Comparison of ENCODE assay signal across 12 mouse cellular contexts in genomic region chr15:90420776-90421175, GRCm38 (mm10).
DNase-seq lines count a peak whose midpoint lies in the region; ATAC-seq and TF ChIP-seq lines count a peak whose summit lies in the region.
"Had no signal": no experiment of that assay in that cellular context is flagged by ENCODE, and none has a peak within 500 bp of the region (broad histone marks: within the 10 kb centered on the region; RNA-seq: fewer than 3 reads in every experiment).

No protein-coding gene starts in this region.

- no peak for ATAC-seq in heart, embryonic 11.5 days (replicated peaks; ENCODE audit: insufficient number of reproducible peaks, low FRiP score, low TSS enrichment)
- ATAC-seq in lung, postnatal 0 days: no peak
- no peak for ATAC-seq in midbrain, embryonic 16.5 days

- no peaks in the 10 kb centered on the region for H3K4me1 ChIP-seq in heart, embryonic 11.5 days (ENCODE audit: control insufficient read depth, insufficient read depth, low read length)
- H3K4me1 ChIP-seq in lung, postnatal 0 days (ENCODE audit: insufficient read depth, low read depth, low read length): no peaks in the 10 kb centered on the region
- no peaks in the 10 kb centered on the region for H3K4me1 ChIP-seq in MEL (ENCODE audit: control insufficient read depth in 1 of 2, insufficient read depth in 2 of 2, low read length in 2 of 2)
- H3K4me1 ChIP-seq in midbrain, embryonic 16.5 days (ENCODE audit: control insufficient read depth, insufficient read depth, low read length): peaks cover 6% of the 10 kb centered on the region; the same call in 1 of the 2 replicates

- H3K79me2 ChIP-seq in MEL (ENCODE audit: control insufficient read depth, insufficient read depth, low read length, poor library complexity): no peaks in the 10 kb centered on the region

- TF ChIP-seq RAD21 in MEL (IDR thresholded peaks at IDR 0.05; ENCODE audit: low read depth, low read length): no peak

- no peak overlapping the region for H3K4me2 ChIP-seq in heart, embryonic 11.5 days
- H3K4me2 ChIP-seq in lung, postnatal 0 days (replicated peaks; ENCODE audit: low read depth, low read length): no peak overlapping the region
- H3K4me2 ChIP-seq in midbrain, embryonic 16.5 days (ENCODE audit: low read length): no peak overlapping the region
- H3K4me2 ChIP-seq: forebrain, embryonic 12.5 days; midbrain, embryonic 12.5 days had no signal

- peak; percentile 37; the same call in 1 of the 2 replicates for TF ChIP-seq CTCF in lung, postnatal 0 days (IDR thresholded peaks at IDR 0.05)
- peak; percentile 4 to 20 (median 11); a peak in 1 of 6 replicates for TF ChIP-seq CTCF in MEL (IDR thresholded peaks at IDR 0.05 in 2 of 3, conservative IDR thresholded peaks at IDR 0.05 in 1 of 3; ENCODE audit: control insufficient read depth in 1 of 3, insufficient read depth in 1 of 3, low read depth in 2 of 3, low read length in 3 of 3, poor library complexity in 1 of 3, severe bottlenecking in 1 of 3)

- H3K4me3 ChIP-seq in heart, embryonic 11.5 days (ENCODE audit: low read depth, low read length): no peak overlapping the region
- no peak overlapping the region for H3K4me3 ChIP-seq in lung, postnatal 0 days (ENCODE audit: low read depth, low read length)
- no peak overlapping the region for H3K4me3 ChIP-seq in MEL (ENCODE audit: control insufficient read depth in 1 of 2, insufficient read depth in 1 of 2, low read depth in 2 of 2, low read length in 2 of 2)
- no peak overlapping the region for H3K4me3 ChIP-seq in midbrain, embryonic 16.5 days (ENCODE audit: low read depth, low read length)
- H3K4me3 ChIP-seq: forebrain, embryonic 12.5 days; midbrain, embryonic 12.5 days had no signal

- H3K9ac ChIP-seq in heart, embryonic 11.5 days (ENCODE audit: low read depth, low read length): no peak overlapping the region
- no peak overlapping the region for H3K9ac ChIP-seq in lung, postnatal 0 days (replicated peaks; ENCODE audit: low read depth)
- no peak overlapping the region for H3K9ac ChIP-seq in MEL (ENCODE audit: control insufficient read depth, low read depth, low read length, poor library complexity, severe bottlenecking)
- no peak overlapping the region for H3K9ac ChIP-seq in midbrain, embryonic 16.5 days (ENCODE audit: low read depth, low read length)
- H3K9ac ChIP-seq: forebrain, embryonic 12.5 days; midbrain, embryonic 12.5 days had no signal

- TF ChIP-seq POLR2A in MEL (IDR thresholded peaks at IDR 0.05; ENCODE audit: control insufficient read depth in 1 of 2, insufficient read depth in 1 of 2, low read depth in 1 of 2, low read length in 2 of 2, poor library complexity in 1 of 2): no peak

- no peak overlapping the region for H3K27ac ChIP-seq in heart, embryonic 11.5 days (ENCODE audit: low read depth, low read length)
- H3K27ac ChIP-seq in lung, postnatal 0 days (ENCODE audit: low read length): no peak overlapping the region
- no peak overlapping the region for H3K27ac ChIP-seq in MEL (ENCODE audit: control insufficient read depth, low read depth, low read length)
- H3K27ac ChIP-seq in midbrain, embryonic 16.5 days (ENCODE audit: low read length): no peak overlapping the region
- H3K27ac ChIP-seq: forebrain, embryonic 12.5 days; midbrain, embryonic 12.5 days had no signal

- no peaks in the 10 kb centered on the region for H3K27me3 ChIP-seq in heart, embryonic 11.5 days (ENCODE audit: control insufficient read depth, insufficient read depth, low read length)
- H3K27me3 ChIP-seq in lung, postnatal 0 days (replicated peaks; ENCODE audit: insufficient read depth, low read length): no peaks in the 10 kb centered on the region
- no peaks in the 10 kb centered on the region for H3K27me3 ChIP-seq in MEL (ENCODE audit: control insufficient read depth in 1 of 2, insufficient read depth in 2 of 2, low read length in 2 of 2)
- no peaks in the 10 kb centered on the region for H3K27me3 ChIP-seq in midbrain, embryonic 16.5 days (ENCODE audit: control insufficient read depth, insufficient read depth, low read depth, low read length)
- H3K27me3 ChIP-seq: forebrain, embryonic 12.5 days; midbrain, embryonic 12.5 days had no signal

- TF ChIP-seq EP300 in lung, postnatal 0 days (IDR thresholded peaks at IDR 0.05): no peak
- TF ChIP-seq EP300 in MEL (IDR thresholded peaks at IDR 0.05; ENCODE audit: low read depth in 1 of 2, low read length in 2 of 2): no peak

- peak; percentile 9 for DNase-seq in heart, postnatal 4 days
- DNase-seq in lung, postnatal 0 days (ENCODE audit: low spot score): no peak
- no peak for DNase-seq in lung, postnatal 36 days
- no peak for DNase-seq in MEL (ENCODE audit: low read depth, low spot score)
- peak; percentile 4 to 13 for DNase-seq in kidney, postnatal 4 days
- no peak for DNase-seq in embryo, embryonic 9.5 days (ENCODE audit: extremely low spot score)
- DNase-seq: gastrocnemius, postnatal 36 days; heart, postnatal 36 days had no signal

- H3K9me3 ChIP-seq in heart, embryonic 11.5 days (replicated peaks; ENCODE audit: control insufficient read depth, low read length): no peaks in the 10 kb centered on the region
- no peaks in the 10 kb centered on the region for H3K9me3 ChIP-seq in lung, postnatal 0 days (ENCODE audit: low read length)
- H3K9me3 ChIP-seq in MEL (replicated peaks; ENCODE audit: insufficient read depth, low read length): no peaks in the 10 kb centered on the region
- H3K9me3 ChIP-seq in midbrain, embryonic 16.5 days (replicated peaks; ENCODE audit: control insufficient read depth, low read length, poor library complexity, severe bottlenecking): no peaks in the 10 kb centered on the region
- H3K9me3 ChIP-seq: forebrain, embryonic 12.5 days; midbrain, embryonic 12.5 days had no signal

- 85% methylated on average over 2 of the region's 2 CpGs for WGBS in heart, embryonic 11.5 days (ENCODE audit: insufficient replicate concordance)
- WGBS in lung, postnatal 0 days: 89% methylated on average over 2 of the region's 2 CpGs
- 94% methylated on average over 2 of the region's 2 CpGs for WGBS in midbrain, embryonic 16.5 days

- no peaks in the 10 kb centered on the region for H3K36me3 ChIP-seq in heart, embryonic 11.5 days (ENCODE audit: control insufficient read depth, insufficient read depth, low read length)
- no peaks in the 10 kb centered on the region for H3K36me3 ChIP-seq in lung, postnatal 0 days (ENCODE audit: insufficient read depth, low read length)
- no peaks in the 10 kb centered on the region for H3K36me3 ChIP-seq in MEL (ENCODE audit: control insufficient read depth in 1 of 2, insufficient read depth in 2 of 2, low read length in 2 of 2)
- no peaks in the 10 kb centered on the region for H3K36me3 ChIP-seq in midbrain, embryonic 16.5 days (ENCODE audit: control insufficient read depth, insufficient read depth, low read length)
- H3K36me3 ChIP-seq: forebrain, embryonic 12.5 days; midbrain, embryonic 12.5 days had no signal

TF ChIP-seq in MEL, 35 proteins besides CTCF, POLR2A, EP300 and RAD21:
- TF ChIP-seq ZC3H11A (IDR thresholded peaks at IDR 0.05; ENCODE audit: low read depth, low read length) (no peak), MXI1 (IDR thresholded peaks at IDR 0.05; ENCODE audit: low read depth, low read length) (no peak), GABPA (IDR thresholded peaks at IDR 0.05; ENCODE audit: low read depth, low read length) (no peak), POLR2AphosphoS5 (IDR thresholded peaks at IDR 0.05; ENCODE audit: borderline replicate concordance, low read depth, low read length) (no peak), E2F4 (IDR thresholded peaks at IDR 0.05; ENCODE audit: borderline replicate concordance, low read depth, low read length) (no peak), ZKSCAN1 (IDR thresholded peaks at IDR 0.05; ENCODE audit: low read depth, low read length) (no peak), UBTF (IDR thresholded peaks at IDR 0.05; ENCODE audit: borderline replicate concordance, insufficient read depth, low read depth, low read length) (no peak), USF1 (IDR thresholded peaks at IDR 0.05; ENCODE audit: low read depth, low read length) (no peak), MYC (IDR thresholded peaks at IDR 0.05; ENCODE audit: low read depth, low read length) (no peak), NELFE (IDR thresholded peaks at IDR 0.05; ENCODE audit: low read depth, low read length) (no peak), NRF1 (IDR thresholded peaks at IDR 0.05; ENCODE audit: insufficient read depth, low read depth, low read length, poor library complexity, severe bottlenecking) (no peak), JUND (IDR thresholded peaks at IDR 0.05; ENCODE audit: low read depth, low read length) (no peak), TAL1 (IDR thresholded peaks at IDR 0.05; ENCODE audit: low read length) (no peak), ZMIZ1 (IDR thresholded peaks at IDR 0.05; ENCODE audit: low read depth, low read length) (no peak), TCF12 (IDR thresholded peaks at IDR 0.05; ENCODE audit: low read depth, low read length) (no peak), GATA1 (IDR thresholded peaks at IDR 0.05; ENCODE audit: low read depth, low read length) (no peak)

Comparison
In these comparisons a context has a peak if more than half of its experiments do, and no peak if none do; other contexts are left out.
1. DNase-seq: peak in heart, postnatal 4 days (single experiment) and kidney, postnatal 4 days (2 of 2); none in lung, postnatal 0 days (single experiment), lung, postnatal 36 days (single experiment), MEL (single experiment) and embryo, embryonic 9.5 days (single experiment).